Mouse (Mus musculus) megakaryocyte-erythroid progenitor cell, adult 5 weeks (primary cell): ENCODE measurements around the gene Larp4. TPM values are rescaled to one million over a fixed set of nuclear protein-coding genes. Genes with fewer than 3 reads are reported as not detected.

Experiments used
- polyA plus RNA-seq: library from polyadenylated mRNA; stranded (reverse); fragments of >175 nt; gene quantifications from 2 replicates; pipeline ENCODE4 v1.2.3, GENCODE M21; 2012

Larp4 gene
- polyA plus RNA-seq, result 10.8 and 12.7 TPM in 2 replicates

DNA sequence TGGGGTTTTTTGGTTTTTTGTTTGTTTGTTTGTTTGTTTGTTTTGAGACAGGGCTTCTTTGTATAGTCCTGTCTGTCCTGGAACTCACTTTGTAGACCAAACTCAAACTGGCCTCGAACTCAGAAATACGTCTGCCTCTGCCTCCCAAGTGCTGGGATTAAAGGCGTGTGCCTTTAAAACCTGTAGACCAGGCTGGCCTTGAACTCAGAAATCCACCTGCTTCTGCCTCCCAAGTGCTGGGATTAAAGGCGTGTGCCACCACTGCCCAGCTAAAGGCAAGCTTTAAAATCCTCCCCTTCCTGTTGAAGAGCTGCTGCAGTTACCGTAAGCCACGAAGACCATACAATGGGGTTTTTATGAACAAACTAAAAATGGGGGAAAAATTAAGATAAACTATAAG is at the start of gene Larp4:
Gene Larp4, plus strand, starts transcription at position 301 of the 400 bp plus-strand sequence.

DNA sequence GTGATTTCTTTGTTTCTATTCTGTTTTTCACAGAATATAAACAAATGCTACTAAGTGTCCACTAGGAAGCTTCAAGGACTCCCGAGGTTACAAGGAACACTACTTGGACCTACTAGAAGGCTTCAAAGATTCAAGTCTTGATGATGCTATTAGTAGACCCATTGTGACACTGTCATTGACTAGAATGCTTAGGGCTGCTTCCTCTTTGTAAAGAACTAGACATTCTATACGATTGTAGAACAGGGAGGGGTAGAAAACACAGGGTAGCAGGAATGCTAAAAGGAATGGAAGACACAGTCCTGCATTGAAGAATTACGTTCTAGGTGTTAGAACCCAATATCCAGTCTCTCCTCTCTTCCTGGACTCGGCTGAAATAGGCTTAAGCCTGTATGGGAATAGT is 2.9 kb upstream of the Larp4 start, which contains the start of gene Fam186a:
Gene Fam186a, minus strand, starts transcription at position 101 of the 400 bp plus-strand sequence.

DNA sequence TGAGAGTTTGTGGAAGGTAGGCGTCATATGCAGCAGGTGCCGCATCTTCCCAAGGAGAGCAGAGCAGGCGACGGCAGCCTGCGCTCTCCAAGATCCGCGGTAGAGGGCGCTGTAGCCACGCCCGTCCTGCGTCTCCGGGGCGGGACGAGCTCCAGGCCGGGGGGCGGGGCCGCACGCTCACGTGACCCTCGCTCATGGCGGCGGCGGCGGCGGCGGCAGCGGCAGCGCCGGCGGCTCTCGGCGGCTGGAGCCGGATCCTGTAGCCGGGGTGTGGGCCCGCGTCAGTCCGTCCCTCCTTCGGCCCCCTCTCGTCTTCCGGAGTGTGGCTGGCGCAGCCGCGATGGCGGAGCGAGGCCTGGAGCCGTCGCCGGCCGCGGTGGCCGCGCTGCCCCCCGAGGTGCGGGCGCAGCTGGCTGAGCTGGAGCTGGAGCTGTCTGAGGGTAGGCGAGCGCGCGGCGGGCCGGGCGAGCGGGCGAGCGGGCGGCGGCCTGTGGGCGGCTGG is 68.7 kb downstream of the Larp4 start, which contains the start of gene Dip2b:
Gene Dip2b, plus strand, starts transcription at position 195 of the 502 bp plus-strand sequence.

Other genes with a start within 250 kb of the Larp4 start
- gene Cox14, start 244.4 kb upstream of the Larp4 start, polyA plus RNA-seq, result 103 and 108 TPM in 2 replicates
- gene Cers5, start 197.2 kb upstream of the Larp4 start, polyA plus RNA-seq, result 11.2 and 14.4 TPM in 2 replicates
- gene Lima1, start 94.6 kb upstream of the Larp4 start, polyA plus RNA-seq, result 1.0 and 1.7 TPM in 2 replicates
- not detected in 2 replicates for gene Fam186a, start 3.0 kb upstream of the Larp4 start, polyA plus RNA-seq
- 2.2 and 2.7 TPM in 2 replicates for gene Dip2b, start 68.6 kb downstream of the Larp4 start, polyA plus RNA-seq